Mouse (Mus musculus) left cerebral cortex, adult 9 months (tissue): ENCODE measurements around the gene Morn5.

Source experiments
- DNase-seq, 2 experiments: peaks; one replicate each; pipeline ENCODE4 v3.0.0; 2022; ENCODE audit warnings: low spot score in 2 of 2

Gene Morn5

GRCm38 (mm10) chr2:36048748-36049566, at the start of gene Morn5, which contains the start of gene Ndufa8:
TSS of gene Morn5 (plus strand) at chr2:36049458.
TSS of gene Ndufa8 (minus strand) at chr2:36049406.
- peak; percentile 92 to 98 for DNase-seq

GRCm38 (mm10) chr2:36000390-36000789, 48.9 kb upstream of the Morn5 start:
- no peak for DNase-seq

GRCm38 (mm10) chr2:36002188-36002587, 47.1 kb upstream of the Morn5 start:
- no peak for DNase-seq

- no peak for DNase-seq
These were observed 41.2 kb upstream of the Morn5 start for GRCm38 (mm10) chr2:36008071-36008470.

- DNase-seq: no peak
These were observed 39.9 kb upstream of the Morn5 start for GRCm38 (mm10) chr2:36009386-36009785.

GRCm38 (mm10) chr2:36010579-36010978, 38.7 kb upstream of the Morn5 start:
- DNase-seq: no peak

GRCm38 (mm10) chr2:36011331-36011825, 37.9 kb upstream of the Morn5 start:
- DNase-seq: peak; percentile 25 to 60

GRCm38 (mm10) chr2:36013010-36013409, 36.2 kb upstream of the Morn5 start:
- no peak for DNase-seq

- peak; percentile 37 to 86 for DNase-seq
These were observed 27.7 kb upstream of the Morn5 start for GRCm38 (mm10) chr2:36021385-36022159.

- DNase-seq: no peak
These were observed 26.0 kb upstream of the Morn5 start for GRCm38 (mm10) chr2:36023291-36023690.

- DNase-seq: no peak
These were observed 16.4 kb upstream of the Morn5 start for GRCm38 (mm10) chr2:36032884-36033283.

GRCm38 (mm10) chr2:36033966-36034365, 15.3 kb upstream of the Morn5 start:
- no peak for DNase-seq

GRCm38 (mm10) chr2:36034898-36035297, 14.4 kb upstream of the Morn5 start:
- no peak for DNase-seq

GRCm38 (mm10) chr2:36035413-36036081, 13.7 kb upstream of the Morn5 start:
- no peak for DNase-seq

- DNase-seq: no peak
These were observed 9.8 kb upstream of the Morn5 start for GRCm38 (mm10) chr2:36039297-36039985.

GRCm38 (mm10) chr2:36040872-36041271, 8.4 kb upstream of the Morn5 start:
- DNase-seq: no peak

- no peak for DNase-seq
These were observed 1.1 kb upstream of the Morn5 start for GRCm38 (mm10) chr2:36048164-36048563.

GRCm38 (mm10) chr2:36049567-36049954, 303 bp downstream of the Morn5 start:
- no peak for DNase-seq

- no peak for DNase-seq
These were observed 4.0 kb downstream of the Morn5 start for GRCm38 (mm10) chr2:36053249-36053648.

GRCm38 (mm10) chr2:36056248-36056647, 7.0 kb downstream of the Morn5 start:
- no peak for DNase-seq

- DNase-seq: no peak
These were observed 12.2 kb downstream of the Morn5 start for GRCm38 (mm10) chr2:36061409-36061808.
